Mouse (Mus musculus) brain, embryonic 14.5 days (tissue): Measurements from ENCODE around the gene Clec16a.

ENCODE experiments used
- CTCF ChIP-seq: fragments of 200-500 bp; IDR thresholded peaks from 2 replicates; pipeline ENCODE4 v1.5.1; 2012; ENCODE audit warnings: inconsistent platforms, mild to moderate bottlenecking, moderate library complexity, borderline replicate concordance; ENCODE audit not compliant: insufficient read depth, insufficient read length; ENCODE audit errors: extremely low read depth
- POLR2A ChIP-seq: fragments of 200-500 bp; IDR thresholded peaks from 2 replicates; pipeline ENCODE4 v1.6.1; 2012; ENCODE audit warnings: mild to moderate bottlenecking, inconsistent platforms, borderline replicate concordance; ENCODE audit not compliant: poor library complexity, insufficient read depth, insufficient read length, severe bottlenecking; ENCODE audit errors: extremely low read depth

DNA sequence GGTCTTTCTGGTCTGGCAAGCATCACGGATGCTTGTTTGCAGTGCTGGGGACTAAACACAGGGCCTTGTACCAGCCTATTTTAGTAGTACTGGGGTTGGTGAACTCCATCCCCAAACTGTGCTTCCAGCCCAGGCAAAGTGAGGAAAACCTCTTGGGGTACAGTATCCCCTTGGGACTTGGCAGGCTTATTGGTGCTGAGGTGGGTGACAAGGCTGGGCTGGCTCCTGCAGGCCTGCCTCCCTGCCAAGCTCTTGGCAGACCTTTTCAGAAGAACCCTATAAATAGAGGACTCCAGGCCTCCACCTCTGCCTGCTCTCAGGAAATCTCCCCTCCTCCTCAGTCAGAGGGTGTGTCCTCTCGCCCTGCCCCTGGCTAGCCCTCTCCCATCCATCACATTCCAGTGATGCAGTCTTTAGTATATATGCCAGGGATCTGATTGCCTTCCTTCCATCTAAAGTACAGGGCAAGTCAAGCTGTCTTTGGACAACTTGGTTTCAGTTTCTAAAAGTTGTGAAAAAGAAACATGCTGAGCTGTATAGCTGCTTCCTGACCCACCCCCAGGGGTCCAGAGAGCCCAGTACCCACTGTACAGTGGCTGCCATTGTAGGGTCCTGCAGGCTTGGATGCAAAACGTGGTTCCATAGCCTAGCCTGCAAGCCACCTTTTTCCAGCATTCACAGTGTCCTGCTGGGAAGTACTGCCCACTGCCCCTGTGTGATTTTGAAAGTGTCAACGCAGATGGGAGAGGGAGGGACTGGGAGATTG is 241.8 kb downstream of the Clec16a start:
- TF ChIP-seq CTCF (no peak), POLR2A (no peak)
